Mouse (Mus musculus) CD4-positive helper T cell, adult 2 months (primary cell): ENCODE results near the gene Med13.

ENCODE experiments used
- DNase-seq: peaks from one replicate; pipeline ENCODE4 v3.0.0-alpha.2; 2012; ENCODE audit warnings: low read depth, missing footprints, low spot score

Gene Med13

GRCm38 (mm10) chr11:86310280-86310679, 47.1 kb downstream of the Med13 start:
- DNase-seq = no peak

- DNase-seq = peak; percentile 39
These were observed 65.2 kb downstream of the Med13 start for GRCm38 (mm10) chr11:86292201-86292600.

GRCm38 (mm10) chr11:86291714-86292113, 65.7 kb downstream of the Med13 start:
- DNase-seq = peak; percentile 23

- DNase-seq = no peak
These were observed 71.7 kb downstream of the Med13 start for GRCm38 (mm10) chr11:86285729-86286128.

GRCm38 (mm10) chr11:86278442-86279102, 78.8 kb downstream of the Med13 start:
- DNase-seq = no peak

- peak; percentile 94 for DNase-seq
These were observed 99.8 kb downstream of the Med13 start, which contains the start of gene Ints2 for GRCm38 (mm10) chr11:86257460-86258076. Gene Ints2 (minus strand): TSS chr11:86257575.

GRCm38 (mm10) chr11:86257054-86257453, 100.3 kb downstream of the Med13 start:
- no peak for DNase-seq

- DNase-seq = no peak
These were observed 104.1 kb downstream of the Med13 start for GRCm38 (mm10) chr11:86253342-86253741.

- DNase-seq = no peak
These were observed 125.0 kb downstream of the Med13 start for GRCm38 (mm10) chr11:86232446-86232845.

GRCm38 (mm10) chr11:86231781-86232350, 125.5 kb downstream of the Med13 start:
- no peak for DNase-seq

- no peak for DNase-seq
These were observed 130.7 kb downstream of the Med13 start for GRCm38 (mm10) chr11:86226646-86227180.

- no peak for DNase-seq
These were observed 131.6 kb downstream of the Med13 start for GRCm38 (mm10) chr11:86225761-86226160.
